Mouse (Mus musculus) embryonic facial prominence, embryonic 10.5 days (tissue): Measurements from ENCODE around the gene Pbld2. TPM values are rescaled to one million over a fixed set of nuclear protein-coding genes. Genes with fewer than 3 reads are reported as not detected.

Source experiments
- DNase-seq: peaks from one replicate; pipeline ENCODE4 v3.0.0-alpha.2; 2017; ENCODE audit warnings: low spot score
- H3K27ac ChIP-seq: fragments of 300-500 bp; sonication (generic); replicated peaks from 2 replicates; pipeline ENCODE4 v1.5.1; 2016; ENCODE audit warnings: mild to moderate bottlenecking
- H3K27me3 ChIP-seq: fragments of 300-500 bp; sonication (generic); replicated peaks from 2 replicates; pipeline ENCODE4 v1.6.1; 2016; ENCODE audit warnings: low read depth, mild to moderate bottlenecking; ENCODE audit not compliant: poor library complexity, severe bottlenecking
- H3K36me3 ChIP-seq: fragments of 300-500 bp; sonication (generic); replicated peaks from 2 replicates; pipeline ENCODE4 v1.6.1; 2016; ENCODE audit warnings: mild to moderate bottlenecking, moderate library complexity
- H3K4me1 ChIP-seq: fragments of 300-500 bp; sonication (generic); 2 replicates; pipeline ENCODE4 v1.6.1; 2016
- H3K4me3 ChIP-seq: fragments of 300-500 bp; sonication (generic); 2 replicates; pipeline ENCODE4 v1.5.1; 2016; ENCODE audit warnings: mild to moderate bottlenecking, moderate library complexity
- H3K9me3 ChIP-seq: fragments of 300-500 bp; sonication (generic); 2 replicates; pipeline ENCODE4 v1.6.1; 2016; ENCODE audit warnings: mild to moderate bottlenecking
- WGBS: fragments of 180-500 bp; shearing (Covaris S2); methylation state at CpG from one replicate; pipeline ENCODE4 v1.1.7; 2016; 5-methylcytosine and 5-hydroxymethylcytosine counted together
- polyA plus RNA-seq: library from polyadenylated mRNA; unstranded; fragments of >200 nt; fragmentation: Nextera tagmentation; extraction: Ambion mirVana; gene quantifications from 2 replicates; pipeline ENCODE4 v1.2.1, GENCODE M21; 2016

Gene Pbld2
- polyA plus RNA-seq, 1 experiment from 2014 or later, result 0.75 TPM

GRCm38 (mm10) chr10:63089758-63090571 is 65.8 kb downstream of the Pbld2 start:
- Histone ChIP-seq H3K4me3 (peak overlapping the region; percentile 55), H3K36me3 (no peaks in the 10 kb centered on the region), H3K27me3 (peaks cover 26% of the 10 kb centered on the region), H3K9me3 (no peaks in the 10 kb centered on the region), H3K4me1 (peaks cover 15% of the 10 kb centered on the region), H3K27ac (peak overlapping the region; percentile 41)
- 4% methylated on average over 26 of the region's 26 CpGs for WGBS
- peak; percentile 29 for DNase-seq

GRCm38 (mm10) chr10:63091915-63092314 is 67.8 kb downstream of the Pbld2 start:
- Histone ChIP-seq H3K4me3 (no peak overlapping the region), H3K9me3 (no peaks in the 10 kb centered on the region), H3K36me3 (no peaks in the 10 kb centered on the region), H3K4me1 (peaks cover 15% of the 10 kb centered on the region), H3K27ac (no peak overlapping the region), H3K27me3 (peaks cover 26% of the 10 kb centered on the region)
- no peak for DNase-seq
- WGBS, result 79% methylated on average over 7 of the region's 7 CpGs

- no peak overlapping the region for H3K27ac ChIP-seq
- WGBS, result 75% methylated on average over 10 of the region's 10 CpGs
- peaks cover 15% of the 10 kb centered on the region for H3K4me1 ChIP-seq
- no peaks in the 10 kb centered on the region for H3K9me3 ChIP-seq
- H3K36me3 ChIP-seq, result no peaks in the 10 kb centered on the region
- peaks cover 34% of the 10 kb centered on the region for H3K27me3 ChIP-seq
- no peak overlapping the region for H3K4me3 ChIP-seq
- DNase-seq, result no peak
Measured at GRCm38 (mm10) chr10:63092616-63093550, 68.8 kb downstream of the Pbld2 start.

- Histone ChIP-seq H3K9me3 (no peaks in the 10 kb centered on the region), H3K27ac (no peak overlapping the region), H3K27me3 (peaks cover 47% of the 10 kb centered on the region), H3K36me3 (no peaks in the 10 kb centered on the region), H3K4me3 (no peak overlapping the region), H3K4me1 (peaks cover 12% of the 10 kb centered on the region)
- DNase-seq, result no peak
- 63% methylated on average over 2 of the region's 2 CpGs for WGBS
Measured at GRCm38 (mm10) chr10:63096757-63097156, 72.6 kb downstream of the Pbld2 start.

- no peak for DNase-seq
- H3K27ac ChIP-seq, result no peak overlapping the region
- H3K4me3 ChIP-seq, result no peak overlapping the region
- H3K36me3 ChIP-seq, result no peaks in the 10 kb centered on the region
- peaks cover 53% of the 10 kb centered on the region for H3K27me3 ChIP-seq
- no peaks in the 10 kb centered on the region for H3K9me3 ChIP-seq
- H3K4me1 ChIP-seq, result peaks cover 12% of the 10 kb centered on the region
- 70% methylated on average over 12 of the region's 12 CpGs for WGBS
Measured at GRCm38 (mm10) chr10:63098191-63098590, 74.1 kb downstream of the Pbld2 start.

- Histone ChIP-seq H3K4me1 (peaks cover 12% of the 10 kb centered on the region), H3K4me3 (peak within 1 kb of the TSS; percentile 67), H3K27ac (peak within 1 kb of the TSS; percentile 76), H3K27me3 (peaks cover 53% of the 10 kb centered on the region), H3K9me3 (no peaks in the 10 kb centered on the region), H3K36me3 (no peaks in the 10 kb centered on the region)
- 3% methylated on average over 16 of the region's 16 CpGs for WGBS
- DNase-seq, result peak; percentile 42
Measured at GRCm38 (mm10) chr10:63099521-63099920, 75.4 kb downstream of the Pbld2 start, which contains the start of gene Atoh7. Gene Atoh7, plus strand, starts transcription at chr10:63099651.

- Histone ChIP-seq H3K4me1 (peaks cover 12% of the 10 kb centered on the region), H3K4me3 (peak overlapping the region; percentile 67), H3K36me3 (no peaks in the 10 kb centered on the region), H3K27ac (peak overlapping the region; percentile 76), H3K27me3 (peaks cover 53% of the 10 kb centered on the region), H3K9me3 (no peaks in the 10 kb centered on the region)
- 2% methylated on average over 62 of the region's 62 CpGs for WGBS
- peak; percentile 79 for DNase-seq
Measured at GRCm38 (mm10) chr10:63099941-63100562, 75.9 kb downstream of the Pbld2 start.

GRCm38 (mm10) chr10:63100657-63101056 is 76.5 kb downstream of the Pbld2 start:
- Histone ChIP-seq H3K9me3 (no peaks in the 10 kb centered on the region), H3K27ac (peak overlapping the region; percentile 76), H3K4me1 (peaks cover 12% of the 10 kb centered on the region), H3K4me3 (peak overlapping the region; percentile 67), H3K27me3 (peaks cover 53% of the 10 kb centered on the region), H3K36me3 (no peaks in the 10 kb centered on the region)
- no peak for DNase-seq
- 10% methylated on average over 9 of the region's 9 CpGs for WGBS

Other genes with a start within 250 kb of the Pbld2 start
- gene Ccar1, start 232.0 kb upstream of the Pbld2 start, polyA plus RNA-seq, result 173 and 174 TPM in 2 replicates
- gene Tet1, start 115.3 kb upstream of the Pbld2 start, polyA plus RNA-seq, result 28.9 and 34.5 TPM in 2 replicates
- gene Slc25a16, start 103.7 kb upstream of the Pbld2 start, polyA plus RNA-seq, result 8.1 and 9.4 TPM in 2 replicates
- gene Dna2, start 77.3 kb upstream of the Pbld2 start, polyA plus RNA-seq, result 37.1 and 39.1 TPM in 2 replicates
- 25.0 and 25.4 TPM in 2 replicates for gene Rufy2, start 44.1 kb upstream of the Pbld2 start, polyA plus RNA-seq
- gene Hnrnph3, start 98 bp upstream of the Pbld2 start, polyA plus RNA-seq, result 179 and 180 TPM in 2 replicates
- 2.0 and 2.3 TPM in 2 replicates for gene Pbld1, start 35.8 kb downstream of the Pbld2 start, polyA plus RNA-seq
- 0.26 and 0.29 TPM in 2 replicates for gene Atoh7, start 75.3 kb downstream of the Pbld2 start, polyA plus RNA-seq
- gene Mypn, start 179.6 kb downstream of the Pbld2 start, polyA plus RNA-seq, result 0.04 TPM in 1 of 2 replicates, not detected in the other
- 46.1 and 50.5 TPM in 2 replicates for gene Herc4, start 219.5 kb downstream of the Pbld2 start, polyA plus RNA-seq